Mouse (Mus musculus) thymus, adult 2 months (tissue): ENCODE data around the gene Phf19. TPM values are rescaled to one million over a fixed set of nuclear protein-coding genes. Genes with fewer than 3 reads are reported as not detected.

Experiments used
- DNase-seq: peaks from one replicate; pipeline ENCODE4 v3.0.0; 2021
- H3K27ac ChIP-seq: fragments of 200-500 bp; 2 replicates; pipeline ENCODE4 v1.5.1; 2012; ENCODE audit warnings: low read length, control low read depth; ENCODE audit not compliant: control insufficient read depth, insufficient read depth
- H3K27me3 ChIP-seq: fragments of 200-500 bp; 2 replicates; pipeline ENCODE4 v1.6.1; 2012; ENCODE audit warnings: mild to moderate bottlenecking, low read length, moderate library complexity, mixed read lengths; ENCODE audit not compliant: control insufficient read depth, insufficient read depth
- H3K36me3 ChIP-seq: fragments of 200-500 bp; 2 replicates; pipeline ENCODE4 v1.6.1; 2012; ENCODE audit warnings: mild to moderate bottlenecking, low read length, moderate library complexity; ENCODE audit not compliant: control insufficient read depth, insufficient read depth
- H3K4me1 ChIP-seq: fragments of 200-500 bp; replicated peaks from 2 replicates; pipeline ENCODE4 v1.6.1; 2012; ENCODE audit warnings: low read length; ENCODE audit not compliant: control insufficient read depth, insufficient read depth
- H3K4me3 ChIP-seq: fragments of 200-500 bp; 2 replicates; pipeline ENCODE4 v1.5.1; 2012; ENCODE audit warnings: mild to moderate bottlenecking, low read length, control low read depth, moderate library complexity; ENCODE audit not compliant: control insufficient read depth, insufficient read depth
- CTCF ChIP-seq: fragments of 200-500 bp; IDR thresholded peaks from 2 replicates; pipeline ENCODE4 v1.5.1; 2012; ENCODE audit warnings: mild to moderate bottlenecking, control low read depth, low read length, moderate library complexity, borderline replicate concordance; ENCODE audit not compliant: control insufficient read depth, poor library complexity, insufficient read depth; ENCODE audit errors: extremely low read depth
- POLR2A ChIP-seq: fragments of 200-500 bp; IDR thresholded peaks from 2 replicates; pipeline ENCODE4 v1.6.1; 2012; ENCODE audit warnings: mild to moderate bottlenecking, low read length, control low read depth, moderate library complexity; ENCODE audit not compliant: control insufficient read depth, poor library complexity, insufficient read depth; ENCODE audit errors: extremely low read depth
- WGBS: fragments of 180-500 bp; shearing (Covaris S2); methylation state at CpG from one replicate; pipeline ENCODE4 v1.1.7; 2018; 5-methylcytosine and 5-hydroxymethylcytosine counted together
- polyA plus RNA-seq: library from polyadenylated mRNA; depleted of rRNA; stranded (reverse); fragments of >200 nt; gene quantifications from 2 replicates; pipeline ENCODE4 v1.2.3, GENCODE M21; 2012

Gene Phf19
- polyA plus RNA-seq, 1 experiment = 18.8 TPM

DNA sequence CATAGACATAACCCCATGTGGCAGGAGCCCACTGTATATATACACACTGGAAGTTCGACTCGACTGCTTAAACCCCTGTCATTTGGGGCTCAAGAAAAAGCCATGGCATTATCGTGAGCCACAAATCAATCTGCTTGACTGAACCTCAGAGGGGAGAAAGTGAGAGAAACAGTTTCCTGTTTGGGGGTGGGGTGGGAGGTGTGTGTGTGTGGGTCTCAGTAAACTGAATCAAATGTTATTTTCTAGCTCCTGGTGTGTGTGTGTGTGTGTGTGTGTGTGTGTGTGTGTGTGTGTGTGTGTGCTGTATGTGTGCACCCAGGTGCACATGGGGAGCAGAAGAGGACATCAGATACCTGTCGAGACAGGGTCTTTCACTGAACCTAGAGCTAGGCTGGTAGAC, 39.2 kb upstream of the Phf19 start:
- H3K27ac ChIP-seq = peak overlapping the region; percentile 21; the same call in 1 of the 2 replicates
- no peaks in the 10 kb centered on the region for H3K27me3 ChIP-seq
- peak; percentile 42 for DNase-seq
- TF ChIP-seq POLR2A (no peak), CTCF (no peak)
- no peak overlapping the region for H3K4me3 ChIP-seq
- no peaks in the 10 kb centered on the region for H3K36me3 ChIP-seq
- H3K4me1 ChIP-seq = peaks cover 41% of the 10 kb centered on the region
- 19% methylated on average over 4 of the region's 4 CpGs for WGBS

DNA sequence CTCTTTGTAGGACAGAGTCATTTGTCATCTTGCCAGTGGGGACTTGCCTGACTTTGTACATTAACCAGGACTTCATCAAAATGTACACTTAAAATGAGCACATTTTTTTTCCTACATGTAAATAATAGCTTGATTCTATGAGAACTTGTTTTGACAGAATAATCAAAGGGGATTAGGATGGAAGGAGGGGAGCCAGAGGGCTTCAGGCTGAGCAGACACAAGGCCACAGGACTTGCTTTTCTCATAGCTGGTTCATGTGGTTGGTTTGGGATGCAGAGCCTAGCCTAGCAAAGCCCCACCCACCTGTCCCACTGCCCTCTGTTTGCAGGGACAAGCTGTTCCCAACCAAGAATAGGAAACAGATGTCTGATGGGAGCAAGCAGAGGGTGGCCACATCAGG, 37.6 kb upstream of the Phf19 start:
- no peaks in the 10 kb centered on the region for H3K36me3 ChIP-seq
- no peaks in the 10 kb centered on the region for H3K27me3 ChIP-seq
- no peak for TF ChIP-seq POLR2A
- TF ChIP-seq CTCF = no peak
- DNase-seq = no peak
- no peak overlapping the region for H3K27ac ChIP-seq
- peaks cover 30% of the 10 kb centered on the region for H3K4me1 ChIP-seq
- H3K4me3 ChIP-seq = no peak overlapping the region

DNA sequence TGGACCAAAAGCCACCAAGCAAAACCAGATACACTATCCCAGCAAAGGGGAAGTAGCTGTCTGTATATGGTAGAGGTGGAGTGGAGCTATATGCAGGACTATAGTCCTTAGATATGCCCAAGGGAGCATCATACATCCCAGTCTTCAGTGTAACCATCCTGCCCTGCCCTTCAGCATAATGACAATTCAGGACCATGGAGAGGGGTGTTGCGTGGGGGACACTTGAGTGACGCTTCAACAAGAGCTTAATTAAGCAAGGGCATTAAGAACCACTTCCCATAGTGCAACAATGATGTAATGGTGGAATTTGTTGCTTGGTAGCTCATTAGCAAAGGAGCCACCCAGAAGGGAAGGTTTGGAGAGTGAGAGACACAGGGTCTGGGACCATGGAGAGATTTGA, 34.8 kb upstream of the Phf19 start:
- Histone ChIP-seq H3K27ac (no peak overlapping the region), H3K36me3 (no peaks in the 10 kb centered on the region), H3K27me3 (no peaks in the 10 kb centered on the region), H3K4me3 (no peak overlapping the region), H3K4me1 (peaks cover 36% of the 10 kb centered on the region)
- no peak for DNase-seq
- WGBS = 85% methylated on average over 2 of the region's 2 CpGs
- TF ChIP-seq POLR2A (no peak), CTCF (no peak)

DNA sequence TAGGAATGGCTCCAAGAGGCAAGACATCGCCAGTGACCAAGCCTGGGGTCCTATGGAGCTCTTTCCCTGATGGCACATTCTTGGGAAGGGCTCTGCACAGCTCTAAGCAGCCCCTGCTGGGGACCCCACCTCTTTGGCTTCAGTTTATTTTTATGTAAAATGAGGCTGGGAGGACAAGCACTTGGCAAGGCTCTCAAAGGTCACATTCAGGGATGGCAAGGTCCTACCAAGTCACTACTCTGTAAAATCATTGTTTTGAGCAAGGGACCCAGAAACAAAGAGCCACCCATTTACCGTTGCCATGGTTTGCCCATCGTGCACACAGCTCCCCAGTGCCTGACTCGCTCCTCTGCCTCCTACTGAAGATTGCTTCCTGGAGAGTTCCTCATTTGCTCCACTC, 32.2 kb upstream of the Phf19 start:
- Histone ChIP-seq H3K4me3 (no peak overlapping the region), H3K4me1 (peaks cover 40% of the 10 kb centered on the region), H3K36me3 (no peaks in the 10 kb centered on the region), H3K27me3 (no peaks in the 10 kb centered on the region), H3K27ac (no peak overlapping the region)
- WGBS = 56% methylated on average over 4 of the region's 4 CpGs
- TF ChIP-seq CTCF = no peak
- DNase-seq = no peak

DNA sequence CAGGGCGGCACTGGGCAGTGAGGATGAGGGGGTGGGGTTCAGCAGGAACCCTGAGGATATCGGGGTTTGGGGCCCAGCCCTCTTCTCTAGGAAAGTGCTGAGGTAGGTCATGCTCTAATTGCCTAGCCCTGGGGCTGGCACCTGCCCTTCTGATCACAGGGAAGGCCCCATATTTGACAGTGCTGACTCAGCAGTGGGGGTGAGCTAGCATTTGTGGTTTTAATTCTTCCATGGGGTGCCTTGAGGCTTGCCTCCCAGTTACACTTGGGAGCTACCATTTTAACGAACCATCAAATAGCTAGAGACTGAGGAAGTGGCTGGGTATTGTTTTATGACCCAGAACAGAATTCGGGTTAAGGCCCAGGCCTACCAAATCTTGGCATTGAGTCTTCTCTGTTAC, 31.8 kb upstream of the Phf19 start:
- H3K27me3 ChIP-seq = no peaks in the 10 kb centered on the region
- no peak overlapping the region for H3K4me3 ChIP-seq
- peaks cover 40% of the 10 kb centered on the region for H3K4me1 ChIP-seq
- TF ChIP-seq POLR2A (no peak), CTCF (no peak)
- 53% methylated on average over 4 of the region's 4 CpGs for WGBS
- H3K27ac ChIP-seq = no peak overlapping the region
- H3K36me3 ChIP-seq = no peaks in the 10 kb centered on the region
- DNase-seq = no peak

DNA sequence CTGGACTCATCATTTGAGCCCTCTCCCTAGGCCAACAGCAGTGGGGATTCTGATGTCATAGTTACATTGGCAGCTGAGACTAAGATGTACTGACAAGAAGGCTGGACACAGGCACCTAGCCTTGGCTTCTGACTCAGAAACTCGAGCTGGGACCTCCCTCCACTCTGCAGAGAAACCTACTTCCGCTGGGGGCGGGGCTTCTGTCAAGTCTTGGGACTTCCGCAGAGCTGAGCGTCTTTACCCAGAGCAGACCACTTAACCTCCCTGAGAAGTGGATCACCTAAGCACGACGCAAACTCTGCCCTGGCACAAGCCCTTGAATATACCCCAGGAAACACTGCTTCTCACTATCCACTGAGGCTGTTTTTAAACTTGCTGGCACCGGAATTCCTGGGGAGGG, 30.9 kb upstream of the Phf19 start:
- peak; percentile 93 for DNase-seq
- peak overlapping the region; percentile 61; the same call in 1 of the 2 replicates for H3K27ac ChIP-seq
- WGBS = 7% methylated on average over 8 of the region's 8 CpGs

DNA sequence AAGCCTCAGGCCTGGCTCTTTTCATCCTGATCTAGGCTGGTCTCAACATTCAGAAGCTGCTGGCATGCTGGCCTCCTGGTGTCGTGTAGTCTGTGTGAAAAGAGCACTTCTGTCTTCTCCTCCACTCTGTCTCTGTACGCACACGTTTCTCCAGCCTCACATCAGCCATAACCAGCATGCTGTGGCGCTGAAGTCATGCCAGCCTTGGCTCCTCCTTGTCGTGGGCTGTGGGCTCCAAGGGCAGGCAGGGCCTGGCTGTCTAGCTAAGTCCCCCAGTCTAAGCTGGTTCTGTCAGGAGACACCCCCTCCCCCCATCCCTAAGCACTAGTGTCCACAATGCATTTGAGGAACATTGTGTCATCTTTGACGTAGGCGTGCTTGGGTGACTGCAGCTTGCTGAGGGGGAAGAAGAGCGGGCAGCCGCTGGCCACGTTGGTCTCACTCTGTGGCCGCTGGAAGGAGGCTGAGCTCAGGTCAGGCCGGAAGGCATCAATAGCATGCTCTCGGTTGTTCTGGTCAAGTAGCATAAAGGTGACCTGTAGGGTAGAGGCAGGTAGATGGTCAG, 29.8 kb upstream of the Phf19 start:
- H3K4me3 ChIP-seq = no peak overlapping the region

More for the DNA sequence above, 30.9 kb upstream of the Phf19 start:
- H3K27me3 ChIP-seq = no peaks in the 10 kb centered on the region
- H3K36me3 ChIP-seq = no peaks in the 10 kb centered on the region
- TF ChIP-seq POLR2A = no peak
- no peak for TF ChIP-seq CTCF
- peaks cover 43% of the 10 kb centered on the region for H3K4me1 ChIP-seq
- H3K4me3 ChIP-seq = no peak overlapping the region

More for the DNA sequence above, 29.8 kb upstream of the Phf19 start:
- Histone ChIP-seq H3K27ac (no peak overlapping the region), H3K36me3 (no peaks in the 10 kb centered on the region), H3K4me1 (peaks cover 48% of the 10 kb centered on the region), H3K27me3 (no peaks in the 10 kb centered on the region)
- no peak for TF ChIP-seq POLR2A
- no peak for TF ChIP-seq CTCF
- 86% methylated on average over 13 of the region's 13 CpGs for WGBS
- no peak for DNase-seq
